Mouse (Mus musculus) cerebellum, adult 9-11 months (tissue): ENCODE results near the gene Hist2h2ac.

Experiments
- DNase-seq: peaks from one replicate; pipeline ENCODE4 v3.0.0; 2022

Gene Hist2h2ac

GRCm38 (mm10) chr3:96220765-96221639 is at the start of gene Hist2h2ac, which contains the start of gene Hist2h2be:
Gene Hist2h2ac (minus strand): TSS chr3:96220880.
Gene Hist2h2be (plus strand): TSS chr3:96221119.
- DNase-seq: peak; percentile 92

GRCm38 (mm10) chr3:96269511-96270474 is 49.1 kb upstream of the Hist2h2ac start, which contains the start of gene Hist2h2bb:
Gene Hist2h2bb (plus strand): TSS chr3:96269752.
- DNase-seq: peak; percentile 97

GRCm38 (mm10) chr3:96268776-96269378 is 48.2 kb upstream of the Hist2h2ac start:
- peak; percentile 71 for DNase-seq

GRCm38 (mm10) chr3:96268051-96268775 is 47.5 kb upstream of the Hist2h2ac start, which contains the start of gene Hist2h3b:
Gene Hist2h3b (plus strand): TSS chr3:96268654.
- peak; percentile 87 for DNase-seq

- DNase-seq: peak; percentile 41
These were observed 46.9 kb upstream of the Hist2h2ac start for GRCm38 (mm10) chr3:96267541-96267940.

- DNase-seq: no peak
These were observed 45.5 kb upstream of the Hist2h2ac start for GRCm38 (mm10) chr3:96266132-96266710.

GRCm38 (mm10) chr3:96264404-96264949 is 43.8 kb upstream of the Hist2h2ac start:
- DNase-seq: peak; percentile 35

GRCm38 (mm10) chr3:96263558-96264403 is 43.1 kb upstream of the Hist2h2ac start:
- DNase-seq: no peak

GRCm38 (mm10) chr3:96262979-96263550 is 42.4 kb upstream of the Hist2h2ac start, which contains the start of gene Hist2h4:
Gene Hist2h4 (minus strand): TSS chr3:96263311.
- peak; percentile 98 for DNase-seq

- peak; percentile 96 for DNase-seq
These were observed 41.7 kb upstream of the Hist2h2ac start for GRCm38 (mm10) chr3:96262216-96262875.

GRCm38 (mm10) chr3:96261623-96262022 is 40.9 kb upstream of the Hist2h2ac start:
- no peak for DNase-seq

- peak; percentile 43 for DNase-seq
These were observed 39.5 kb upstream of the Hist2h2ac start for GRCm38 (mm10) chr3:96260220-96260619.

- DNase-seq: no peak
These were observed 36.5 kb upstream of the Hist2h2ac start for GRCm38 (mm10) chr3:96257190-96257589.

- DNase-seq: no peak
These were observed 35.4 kb upstream of the Hist2h2ac start for GRCm38 (mm10) chr3:96255926-96256593.

GRCm38 (mm10) chr3:96254683-96255355 is 34.1 kb upstream of the Hist2h2ac start:
- DNase-seq: no peak

GRCm38 (mm10) chr3:96251787-96252186 is 31.1 kb upstream of the Hist2h2ac start:
- no peak for DNase-seq

GRCm38 (mm10) chr3:96250890-96251289 is 30.2 kb upstream of the Hist2h2ac start:
- no peak for DNase-seq

- DNase-seq: peak; percentile 39
These were observed 28.3 kb upstream of the Hist2h2ac start for GRCm38 (mm10) chr3:96249034-96249345.
